Mouse (Mus musculus): ENCODE measurements around the gene Deaf1. TPM values are rescaled to one million over a fixed set of nuclear protein-coding genes. Genes with fewer than 3 reads are reported as not detected.

Gene Deaf1
- 16.9 and 54.5 TPM in 2 replicates for polyA plus RNA-seq (2012; ENCODE audit: low replicate concordance)

GRCm38 (mm10) chr7:141327469-141328372 lies at the start of gene Deaf1, which contains the start of gene Tmem80:
Gene Deaf1, minus strand, starts transcription at chr7:141327690.
Gene Tmem80, plus strand, starts transcription at chr7:141327739.

DNA sequence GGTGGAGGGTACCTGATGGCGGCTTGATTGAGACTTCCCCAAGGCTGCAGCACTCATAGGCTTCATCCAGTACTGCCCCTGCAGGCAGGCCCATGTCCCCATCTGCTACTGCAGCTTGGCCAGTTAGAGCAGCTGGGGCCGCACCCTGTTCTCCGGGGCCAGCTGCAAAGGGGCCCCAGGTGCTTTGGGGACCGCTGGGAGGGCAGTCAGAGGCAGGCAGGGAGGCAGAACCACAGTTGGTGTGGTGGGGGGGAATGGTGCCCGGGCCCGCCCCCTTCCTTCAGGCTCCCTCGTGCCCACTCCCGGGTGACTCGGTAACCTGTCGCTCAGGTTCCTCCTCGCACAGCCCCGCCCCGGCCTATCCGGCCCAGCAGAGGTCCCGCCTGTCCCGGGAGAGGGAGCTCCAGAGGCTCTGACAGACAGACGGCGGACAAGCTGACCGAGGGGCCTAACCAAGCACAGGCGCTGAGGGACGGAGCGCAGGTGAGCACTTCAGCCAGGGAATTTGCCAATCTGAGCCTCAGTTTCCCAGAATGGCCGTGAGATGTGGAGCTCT lies 11.2 kb upstream of the Deaf1 start, which contains the start of gene Eps8l2:
Gene Eps8l2 (plus strand): TSS at position 305 of the 556 bp plus-strand sequence.

DNA sequence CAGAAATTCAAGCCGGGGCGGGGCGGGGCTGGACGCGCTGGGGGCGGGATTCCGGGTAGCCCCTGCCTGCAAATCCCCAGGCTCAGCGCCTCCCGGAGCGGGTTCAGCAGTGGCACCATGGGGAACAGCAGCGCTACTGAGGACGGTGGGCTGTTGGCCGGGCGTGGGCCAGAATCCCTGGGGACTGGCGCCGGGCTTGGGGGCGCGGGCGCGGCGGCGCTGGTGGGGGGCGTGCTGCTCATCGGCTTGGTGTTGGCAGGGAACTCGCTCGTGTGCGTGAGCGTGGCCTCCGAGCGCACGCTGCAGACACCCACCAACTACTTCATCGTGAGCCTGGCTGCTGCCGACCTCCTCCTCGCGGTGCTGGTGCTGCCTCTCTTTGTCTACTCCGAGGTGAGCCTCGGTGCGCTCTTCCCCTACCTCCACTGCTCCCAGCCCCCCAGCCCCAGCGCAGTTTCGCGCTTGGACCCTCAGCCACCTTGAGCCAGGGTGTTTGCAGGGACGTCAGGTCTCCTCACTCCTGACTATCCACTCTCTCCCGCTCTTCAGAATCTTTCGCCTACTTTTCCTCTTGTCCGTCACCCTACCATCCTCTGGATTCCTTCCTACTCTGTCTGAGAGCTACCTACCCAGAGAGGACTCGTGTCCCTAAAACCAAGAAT lies 35.4 kb downstream of the Deaf1 start, which contains the start of gene Drd4:
Gene Drd4 (plus strand): TSS at position 86 of the 662 bp plus-strand sequence.

DNA sequence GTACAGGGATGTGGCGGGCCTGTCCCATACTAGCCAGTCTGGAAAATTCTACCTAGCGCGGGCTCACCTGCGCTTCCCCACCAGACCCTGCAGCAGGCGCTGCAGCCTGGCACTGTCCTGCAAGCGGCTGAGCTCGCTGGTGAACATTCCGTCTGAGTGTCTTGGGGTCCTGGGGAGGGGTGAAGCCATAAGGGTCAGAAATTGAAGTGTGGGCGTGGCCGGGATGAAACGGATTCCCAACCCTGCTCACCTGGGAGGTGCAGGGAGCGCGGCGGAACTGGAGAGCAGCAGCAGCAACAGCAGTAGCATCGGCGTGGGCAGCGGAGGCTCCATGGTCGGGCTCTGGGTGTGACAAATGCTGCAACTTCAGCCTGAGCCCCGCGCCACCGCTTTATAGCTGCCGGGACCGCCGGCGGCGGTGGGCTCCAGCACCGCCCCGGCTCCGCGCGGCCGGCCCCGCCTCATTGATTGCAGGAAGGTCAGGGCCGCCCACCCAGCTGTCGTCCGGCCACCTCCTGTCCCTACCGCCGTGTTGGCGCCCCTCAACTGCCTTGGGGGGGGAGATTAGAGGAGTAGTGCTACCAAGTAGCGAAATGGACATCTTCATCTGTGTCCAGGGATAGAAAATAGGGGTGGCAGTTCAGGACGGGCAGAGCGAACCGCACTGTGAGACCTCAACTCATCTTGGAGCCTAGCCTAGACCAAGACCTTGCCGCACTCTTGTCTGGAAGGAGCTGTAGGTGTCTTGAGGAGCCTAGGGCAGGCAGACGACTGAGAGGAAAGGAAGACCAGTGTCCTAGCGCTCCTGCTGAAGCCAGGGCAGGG lies 48.5 kb downstream of the Deaf1 start, which contains the start of gene Sct:
Gene Sct (minus strand): TSS at position 368 of the 825 bp plus-strand sequence.

DNA sequence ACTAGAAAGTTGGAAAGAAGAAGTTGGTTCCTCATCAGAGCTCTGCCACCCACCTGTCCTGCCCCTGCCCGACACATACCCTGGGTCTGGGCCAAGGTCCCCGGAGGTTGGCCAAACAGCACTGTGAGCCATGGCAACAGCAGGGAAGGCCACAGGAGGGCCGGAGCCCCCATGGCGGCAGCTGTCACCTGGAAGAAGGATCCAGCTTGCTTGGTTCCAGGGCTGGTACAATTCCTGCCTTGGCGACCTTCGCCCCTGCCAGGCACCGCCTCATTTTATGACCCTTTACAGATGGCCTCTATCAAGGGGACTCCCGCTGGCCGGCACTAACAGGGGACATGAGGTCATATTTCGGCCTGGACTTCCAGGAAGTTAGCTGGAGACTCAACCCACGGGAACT lies 50.9 kb downstream of the Deaf1 start, which contains the start of gene Cdhr5:
Gene Cdhr5 (minus strand): TSS at position 241 of the 400 bp plus-strand sequence.

DNA sequence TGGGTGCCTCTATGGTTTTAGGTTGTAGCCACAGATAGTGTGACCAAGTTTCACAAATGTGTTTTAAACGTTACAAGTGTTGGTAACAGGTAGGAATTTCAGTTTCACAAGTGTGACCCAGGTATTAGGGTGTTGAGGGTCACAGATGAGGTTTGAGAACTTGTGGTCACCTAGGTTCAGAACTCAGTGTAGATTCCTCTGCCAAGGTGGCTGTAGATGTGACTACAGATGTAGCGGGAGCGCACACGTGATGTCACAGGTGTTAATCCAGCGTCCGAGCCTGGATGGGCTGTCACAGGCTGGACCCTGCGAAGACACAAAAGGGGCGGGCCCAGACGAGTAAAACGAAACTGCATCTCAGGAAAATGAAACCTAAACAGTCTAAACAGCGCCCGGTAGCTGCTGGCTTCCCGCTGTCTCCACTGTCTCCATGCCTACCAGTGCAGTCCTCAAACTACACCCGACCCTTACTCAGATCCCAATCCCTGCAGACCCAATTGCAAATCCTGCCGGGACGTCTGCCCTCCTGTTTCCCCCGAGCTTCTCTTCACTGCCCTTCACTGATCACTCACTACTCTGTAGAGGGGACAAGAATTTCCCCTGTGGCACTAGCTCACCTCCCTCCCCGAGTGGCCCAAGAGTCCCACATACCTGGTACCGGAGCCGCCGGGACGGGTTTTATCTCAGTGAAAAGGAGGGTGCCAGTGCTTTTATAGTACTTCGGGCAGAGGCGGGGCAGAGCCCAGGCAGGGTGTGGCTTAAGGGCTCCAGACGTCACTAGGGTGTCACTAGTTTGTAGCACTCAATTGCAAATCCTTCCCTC lies 61.5 kb downstream of the Deaf1 start, which contains the start of gene Irf7:
Gene Irf7 (minus strand): TSS at position 743 of the 823 bp plus-strand sequence.

Other genes with a start within 250 kb of the Deaf1 start
- 30.0 and 50.9 TPM in 2 replicates for gene Pkp3, start 249.5 kb downstream of the Deaf1 start, polyA plus RNA-seq (2012; ENCODE audit: low replicate concordance)
- gene Sigirr, start 227.1 kb downstream of the Deaf1 start, polyA plus RNA-seq (2012; ENCODE audit: low replicate concordance) = 44.4 and 49.0 TPM in 2 replicates
- gene Ano9, start 209.9 kb downstream of the Deaf1 start, polyA plus RNA-seq (2012; ENCODE audit: low replicate concordance) = not detected in 2 replicates
- gene Ptdss2, start 205.3 kb downstream of the Deaf1 start, polyA plus RNA-seq (2012; ENCODE audit: low replicate concordance) = 25.5 and 46.6 TPM in 2 replicates
- 9.0 and 40.5 TPM in 2 replicates for gene Rnh1, start 154.8 kb downstream of the Deaf1 start, polyA plus RNA-seq (2012; ENCODE audit: low replicate concordance)
- gene Hras, start 133.7 kb downstream of the Deaf1 start, polyA plus RNA-seq (2012; ENCODE audit: low replicate concordance) = 32.3 and 36.1 TPM in 2 replicates
- gene Lrrc56, start 133.5 kb downstream of the Deaf1 start, polyA plus RNA-seq (2012; ENCODE audit: low replicate concordance) = 13.6 and 20.7 TPM in 2 replicates
- gene Lmntd2, start 113.6 kb downstream of the Deaf1 start, polyA plus RNA-seq (2012; ENCODE audit: low replicate concordance) = 4.7 and 9.3 TPM in 2 replicates
- gene Rassf7, start 111.8 kb downstream of the Deaf1 start, polyA plus RNA-seq (2012; ENCODE audit: low replicate concordance) = 18.6 and 26.2 TPM in 2 replicates
- 119 and 133 TPM in 2 replicates for gene Phrf1, start 98.9 kb downstream of the Deaf1 start, polyA plus RNA-seq (2012; ENCODE audit: low replicate concordance)
- 136 and 455 TPM in 2 replicates for gene Irf7, start 61.2 kb downstream of the Deaf1 start, polyA plus RNA-seq (2012; ENCODE audit: low replicate concordance)
- gene Cdhr5, start 50.9 kb downstream of the Deaf1 start, polyA plus RNA-seq (2012; ENCODE audit: low replicate concordance) = 0.06 and 0.34 TPM in 2 replicates
- 0.21 TPM in 1 of 2 replicates, not detected in the other for gene Sct, start 48.6 kb downstream of the Deaf1 start, polyA plus RNA-seq (2012; ENCODE audit: low replicate concordance)
- gene Drd4, start 35.7 kb downstream of the Deaf1 start, polyA plus RNA-seq (2012; ENCODE audit: low replicate concordance) = 0.11 TPM in 1 of 2 replicates, not detected in the other
- gene Tmem80, start within 50 bp of the Deaf1 start, polyA plus RNA-seq (2012; ENCODE audit: low replicate concordance) = 23.7 and 40.6 TPM in 2 replicates
- 0.34 and 0.65 TPM in 2 replicates for gene Eps8l2, start 11.2 kb upstream of the Deaf1 start, polyA plus RNA-seq (2012; ENCODE audit: low replicate concordance)
- 33.5 and 307 TPM in 2 replicates for gene Taldo1, start 64.5 kb upstream of the Deaf1 start, polyA plus RNA-seq (2012; ENCODE audit: low replicate concordance)
- gene Gatd1, start 86.4 kb upstream of the Deaf1 start, polyA plus RNA-seq (2012; ENCODE audit: low replicate concordance) = 9.9 and 18.8 TPM in 2 replicates
- gene Cend1, start 101.8 kb upstream of the Deaf1 start, polyA plus RNA-seq (2012; ENCODE audit: low replicate concordance) = 0.10 TPM in 1 of 2 replicates, not detected in the other
- 66.0 and 111 TPM in 2 replicates for gene Slc25a22, start 110.2 kb upstream of the Deaf1 start, polyA plus RNA-seq (2012; ENCODE audit: low replicate concordance)
- 11.3 and 32.9 TPM in 2 replicates for gene Pidd1, start 116.3 kb upstream of the Deaf1 start, polyA plus RNA-seq (2012; ENCODE audit: low replicate concordance)
- gene Rplp2, start 119.7 kb upstream of the Deaf1 start, polyA plus RNA-seq (2012; ENCODE audit: low replicate concordance) = 3,922 and 5,182 TPM in 2 replicates
- gene Pnpla2, start 127.5 kb upstream of the Deaf1 start, polyA plus RNA-seq (2012; ENCODE audit: low replicate concordance) = 122 and 166 TPM in 2 replicates
- 4.4 and 5.5 TPM in 2 replicates for gene Cracr2b, start 133.4 kb upstream of the Deaf1 start, polyA plus RNA-seq (2012; ENCODE audit: low replicate concordance)
- 7.4 and 23.0 TPM in 2 replicates for gene Cd151, start 139.7 kb upstream of the Deaf1 start, polyA plus RNA-seq (2012; ENCODE audit: low replicate concordance)
- 22.1 and 24.5 TPM in 2 replicates for gene Polr2l, start 147.4 kb upstream of the Deaf1 start, polyA plus RNA-seq (2012; ENCODE audit: low replicate concordance)
- 5.9 and 14.9 TPM in 2 replicates for gene Tspan4, start 147.6 kb upstream of the Deaf1 start, polyA plus RNA-seq (2012; ENCODE audit: low replicate concordance)
- gene Chid1, start 212.2 kb upstream of the Deaf1 start, polyA plus RNA-seq (2012; ENCODE audit: low replicate concordance) = 11.4 and 11.9 TPM in 2 replicates
- gene Ap2a2, start 234.5 kb upstream of the Deaf1 start, polyA plus RNA-seq (2012; ENCODE audit: low replicate concordance) = 28.5 and 29.5 TPM in 2 replicates